Mouse (Mus musculus) thymus, postnatal 25 days (tissue): Measurements from ENCODE around the gene Lilr4b.
"Not testable (repeated sequence)": the region's sequence is repeated elsewhere in the genome, so short reads cannot be mapped to it uniquely, and the experiment has no call there.

ENCODE experiments used
- DNase-seq: peaks from one replicate; pipeline ENCODE4 v3.0.0; 2022

Gene Lilr4b

DNA sequence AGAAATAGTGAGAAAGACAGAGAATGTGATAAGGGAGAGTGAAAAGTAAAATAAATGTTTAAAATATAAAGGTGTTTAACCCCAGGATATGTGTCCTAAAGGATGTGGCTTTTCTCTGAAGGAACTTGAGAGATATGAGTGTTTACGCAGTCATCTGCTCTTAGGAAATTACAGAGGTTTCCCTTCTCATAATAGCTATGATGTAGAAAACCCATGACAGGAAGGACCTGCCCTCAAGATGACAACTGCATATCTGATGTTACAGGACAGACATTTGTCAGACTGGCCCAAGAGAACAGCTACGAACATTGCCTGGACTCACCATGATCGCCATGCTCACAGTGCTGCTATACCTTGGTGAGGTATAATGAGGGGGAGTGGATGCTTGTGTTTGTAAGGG is at the start of gene Lilr4b, which contains the start of gene Gm49339:
Gene Lilr4b (plus strand): TSS at position 236 of the 400 bp plus-strand sequence.
Gene Gm49339 (plus strand): TSS at position 216 of the 400 bp plus-strand sequence.
- DNase-seq = not testable (repeated sequence)

DNA sequence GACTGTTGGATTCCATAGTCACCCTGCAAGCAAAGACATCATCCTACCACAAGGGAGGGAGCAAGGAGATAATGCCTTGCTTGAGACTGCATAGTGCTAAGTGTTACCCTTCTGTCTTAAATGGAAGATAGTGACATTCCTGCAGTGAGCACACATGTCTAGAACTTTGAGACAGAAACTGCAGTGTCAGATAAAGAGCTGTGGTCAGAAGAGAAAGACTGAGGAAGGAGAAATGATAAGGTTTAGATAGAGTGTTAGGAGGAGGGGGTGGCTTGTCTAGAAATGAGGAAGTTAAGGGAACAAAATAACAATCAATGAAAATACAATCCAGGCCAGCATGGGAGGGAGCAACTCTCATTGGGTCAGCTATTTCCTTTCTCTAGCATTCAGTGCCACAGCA is 47.5 kb upstream of the Lilr4b start:
- no peak for DNase-seq

DNA sequence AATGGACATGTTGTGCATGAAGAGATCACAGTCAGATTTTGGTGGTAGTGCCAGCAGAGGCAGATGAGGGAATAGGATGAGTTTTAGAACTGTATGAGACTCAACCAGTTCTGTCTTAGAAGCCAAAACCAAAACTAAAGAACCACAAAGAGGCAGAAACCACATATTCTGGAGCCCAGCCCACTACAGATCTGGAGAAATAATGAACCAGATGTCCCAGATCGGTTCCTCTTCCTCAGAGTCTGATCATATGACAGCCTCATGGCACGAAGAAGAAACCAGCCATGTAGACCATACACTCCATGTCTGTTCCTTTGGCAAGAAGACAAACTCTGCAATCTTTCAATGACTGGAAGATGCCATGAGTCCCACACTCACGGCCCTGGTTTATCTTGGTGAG is 44.7 kb upstream of the Lilr4b start:
- DNase-seq = no peak

DNA sequence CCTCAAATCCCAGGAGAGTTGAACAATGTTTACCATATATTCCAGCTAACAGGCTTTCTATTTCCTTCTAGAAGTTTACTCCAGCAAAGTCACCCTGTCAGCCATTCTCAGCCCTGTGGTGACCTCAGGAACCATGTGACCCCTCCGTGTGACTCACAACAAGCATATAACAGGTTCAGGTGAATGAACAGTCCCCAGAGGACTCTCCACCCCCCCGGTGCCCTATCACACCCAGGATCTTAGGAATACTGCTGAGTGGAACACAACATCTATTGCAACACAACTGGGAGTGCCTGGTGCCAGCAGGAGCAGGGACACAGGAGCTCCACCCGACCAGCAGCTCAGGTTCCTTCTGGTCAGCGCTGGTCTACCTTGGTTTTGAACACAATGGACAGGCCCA is 28.8 kb upstream of the Lilr4b start:
- no peak for DNase-seq

DNA sequence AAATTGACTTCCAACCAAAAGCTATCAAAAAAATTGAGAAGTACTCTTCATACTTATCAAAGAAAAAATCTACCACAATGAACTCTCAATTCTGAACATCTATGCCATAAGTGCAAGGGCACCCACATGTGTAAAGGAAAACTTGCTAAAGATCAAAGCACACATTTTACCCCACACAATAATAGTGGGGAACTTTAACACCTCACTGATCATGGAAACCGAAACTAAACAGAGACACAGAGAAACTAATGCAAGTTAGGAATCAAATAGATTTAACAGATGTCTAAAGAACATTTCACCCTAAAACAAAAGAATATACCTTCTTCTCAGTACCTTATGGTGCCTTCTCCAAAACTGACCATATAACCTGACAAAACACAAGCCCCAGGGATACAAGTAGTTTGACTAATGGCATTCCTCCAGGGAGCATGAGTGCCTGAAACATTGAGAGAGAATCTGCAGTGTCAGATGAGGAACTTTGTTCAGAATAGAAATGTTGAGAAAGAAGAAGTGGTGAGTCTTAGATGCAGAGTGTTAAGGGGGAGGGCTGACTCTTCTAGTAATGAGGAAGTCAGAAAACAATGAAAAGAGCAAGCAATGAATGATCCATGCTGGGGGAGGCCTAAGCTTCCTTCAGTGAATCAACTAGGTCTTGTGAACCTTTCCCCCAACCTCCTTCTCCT is 26.7 kb upstream of the Lilr4b start:
- DNase-seq = no peak

DNA sequence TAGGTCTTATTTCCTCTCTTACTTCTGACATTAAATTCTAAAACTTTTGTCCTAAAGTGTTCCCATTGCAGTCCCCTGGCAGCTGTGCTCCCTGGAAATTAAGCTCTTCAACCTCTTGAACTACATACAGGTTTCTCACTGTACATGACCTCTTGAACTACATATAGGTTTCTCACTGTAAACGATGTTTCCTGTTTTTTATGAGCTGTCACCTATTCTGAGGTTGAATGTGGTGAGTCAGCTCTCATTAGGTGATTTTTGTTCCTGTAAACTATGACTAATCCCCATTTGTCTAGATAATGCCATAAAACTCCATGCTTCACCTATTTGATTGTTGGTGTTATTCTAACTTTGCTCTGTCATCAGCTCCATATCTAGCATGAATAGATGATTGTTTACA is 26.1 kb upstream of the Lilr4b start:
- DNase-seq = no peak

DNA sequence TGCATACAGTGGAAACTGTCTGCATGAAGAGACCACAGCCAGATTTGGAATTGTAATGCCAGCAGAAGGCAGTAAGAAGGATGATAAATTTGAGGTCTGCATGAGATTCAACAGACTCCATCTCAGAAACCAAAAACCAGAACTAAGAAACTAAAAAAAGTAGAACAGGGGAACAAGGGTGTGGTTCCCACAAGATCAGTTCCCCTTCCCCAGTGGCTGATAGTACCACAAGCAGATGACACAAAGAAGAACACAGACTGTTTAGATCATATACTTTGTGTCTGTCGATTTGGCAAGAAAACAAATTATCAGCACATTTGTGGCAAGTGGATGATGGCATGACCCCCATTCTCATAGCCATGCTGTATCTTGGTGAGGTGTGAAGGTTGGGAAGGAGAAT is 24.7 kb upstream of the Lilr4b start:
- DNase-seq = no peak

DNA sequence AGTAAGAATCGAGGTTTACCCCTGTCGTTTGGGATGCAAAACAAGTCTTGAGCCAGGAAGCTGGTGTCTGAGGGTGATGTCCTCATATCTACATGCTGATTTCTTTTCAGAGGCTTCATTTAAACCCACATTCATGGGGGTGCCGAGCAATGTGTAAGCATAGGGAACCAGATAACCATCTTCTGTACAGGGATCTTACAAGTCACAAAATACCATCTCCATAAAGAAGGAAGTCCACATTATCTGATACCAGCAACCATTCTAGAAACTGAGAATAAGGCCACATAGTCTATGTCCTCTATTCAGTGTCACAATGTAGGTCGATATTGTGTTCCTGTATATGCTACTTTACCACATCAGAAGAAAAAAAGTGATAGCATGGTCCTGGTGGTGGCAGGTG is 24.1 kb upstream of the Lilr4b start:
- DNase-seq = no peak

DNA sequence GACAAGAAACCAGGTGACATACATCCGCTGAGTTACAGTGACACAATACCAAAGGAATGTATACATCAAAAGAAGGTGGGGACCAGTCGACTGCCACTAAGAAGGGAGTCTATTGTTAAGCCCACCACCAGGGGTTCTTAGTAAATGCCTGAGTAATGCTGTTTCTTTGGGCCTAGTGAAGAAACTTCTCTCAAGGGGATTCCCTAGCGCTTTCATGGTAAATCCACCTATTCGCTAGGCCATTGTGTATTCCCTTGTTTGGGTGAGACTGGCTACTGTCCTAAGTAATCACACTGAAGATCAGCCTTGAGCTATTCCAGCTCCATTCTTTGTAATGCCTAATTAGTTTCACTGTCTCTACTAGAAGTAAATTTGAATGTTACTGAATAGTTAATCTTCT is 16.6 kb upstream of the Lilr4b start:
- not testable (repeated sequence) for DNase-seq

DNA sequence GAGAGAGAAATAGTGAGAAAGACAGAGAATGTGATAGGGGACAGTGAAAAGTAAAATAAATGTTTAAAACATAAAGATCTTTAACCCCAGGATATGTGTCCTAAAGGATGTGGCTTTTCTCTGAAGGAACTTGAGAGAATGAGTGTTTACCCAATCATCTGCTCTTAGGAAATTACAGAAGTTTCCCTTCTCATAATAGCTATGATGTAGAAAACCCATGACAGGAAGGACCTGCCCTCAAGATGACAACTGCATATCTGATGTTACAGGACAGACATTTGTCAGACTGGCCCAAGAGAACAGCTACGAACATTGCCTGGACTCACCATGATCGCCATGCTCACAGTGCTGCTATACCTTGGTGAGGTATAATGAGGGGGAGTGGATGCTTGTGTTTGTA is 10.3 kb downstream of the Lilr4b start, which contains the start of gene Lilrb4a:
Gene Lilrb4a (plus strand): TSS at position 266 of the 400 bp plus-strand sequence.
- not testable (repeated sequence) for DNase-seq

DNA sequence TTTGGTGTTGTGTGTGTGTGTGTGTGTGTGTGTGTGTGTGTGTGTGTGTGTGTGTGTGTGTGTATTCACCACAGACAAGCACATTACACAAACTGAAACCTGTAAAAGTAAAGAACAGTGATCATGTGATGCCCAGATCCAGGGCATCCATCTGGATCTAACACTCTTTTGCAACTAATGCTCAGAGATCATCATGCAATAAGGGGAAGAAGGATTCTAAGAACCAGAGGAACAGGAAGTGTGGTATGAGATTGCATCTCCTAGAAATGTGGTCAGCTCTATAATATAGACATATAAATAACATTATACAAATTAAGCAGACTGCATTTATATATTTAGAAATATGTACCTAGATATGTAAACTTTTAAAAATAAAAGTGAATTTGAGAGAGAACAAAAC is 39.6 kb downstream of the Lilr4b start:
- DNase-seq = no peak

DNA sequence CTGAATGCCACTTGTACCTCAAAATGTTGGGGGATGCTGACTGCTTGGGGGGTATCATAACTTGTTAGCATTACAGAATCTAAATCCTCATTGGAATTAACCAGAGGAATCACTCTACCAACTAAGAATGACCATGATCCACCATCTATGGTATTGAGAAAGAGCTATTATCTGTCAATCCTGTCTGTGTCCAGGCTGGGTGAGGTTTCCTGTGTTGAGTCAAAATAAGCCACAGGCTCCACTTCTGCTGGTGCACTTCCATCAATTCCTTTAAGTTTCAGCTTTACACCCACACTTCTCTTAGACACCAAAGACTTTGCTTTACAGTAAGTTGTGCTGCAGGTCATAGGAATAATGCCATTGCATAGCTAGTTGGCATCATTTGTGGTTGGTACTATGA is 41.0 kb downstream of the Lilr4b start:
- no peak for DNase-seq

DNA sequence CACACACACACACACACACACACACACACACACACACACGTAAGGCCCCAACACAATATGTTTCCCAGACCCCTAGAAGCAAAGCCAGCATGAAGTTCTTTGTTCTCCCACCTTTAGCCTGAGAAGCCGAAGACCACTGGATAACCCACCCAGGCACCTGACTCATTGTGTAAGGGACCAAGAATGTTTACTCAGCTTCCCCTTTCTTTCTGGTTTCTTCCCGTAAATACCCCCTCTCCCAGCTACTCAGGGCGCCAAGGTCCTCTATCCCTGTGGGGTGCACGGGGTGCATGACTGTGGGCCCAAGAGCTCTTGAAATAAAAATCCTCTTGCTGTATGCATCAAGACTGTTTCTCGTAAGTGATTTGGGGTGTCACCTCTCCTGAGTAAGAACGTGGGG is 45.7 kb downstream of the Lilr4b start:
- DNase-seq = no peak

DNA sequence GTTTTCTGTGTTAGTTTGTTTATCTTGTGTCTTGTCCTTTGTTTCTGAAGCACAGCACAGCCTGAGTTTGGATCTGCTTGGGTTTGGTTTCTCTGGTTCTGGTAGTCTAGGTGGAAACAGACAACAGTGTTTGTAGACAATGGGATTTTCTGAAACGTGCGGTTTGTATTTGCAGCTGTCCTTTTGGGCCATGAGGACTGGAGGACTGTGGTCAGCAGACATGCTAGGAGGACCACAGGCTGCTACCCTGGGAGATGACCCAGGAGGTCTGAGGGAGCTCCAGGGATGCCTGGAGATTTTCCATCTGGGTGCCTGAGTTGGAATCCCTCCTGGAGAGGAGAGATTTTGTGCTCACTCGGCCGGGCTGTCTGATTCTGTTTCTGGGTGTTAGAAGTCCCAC is 46.2 kb downstream of the Lilr4b start:
- no peak for DNase-seq

DNA sequence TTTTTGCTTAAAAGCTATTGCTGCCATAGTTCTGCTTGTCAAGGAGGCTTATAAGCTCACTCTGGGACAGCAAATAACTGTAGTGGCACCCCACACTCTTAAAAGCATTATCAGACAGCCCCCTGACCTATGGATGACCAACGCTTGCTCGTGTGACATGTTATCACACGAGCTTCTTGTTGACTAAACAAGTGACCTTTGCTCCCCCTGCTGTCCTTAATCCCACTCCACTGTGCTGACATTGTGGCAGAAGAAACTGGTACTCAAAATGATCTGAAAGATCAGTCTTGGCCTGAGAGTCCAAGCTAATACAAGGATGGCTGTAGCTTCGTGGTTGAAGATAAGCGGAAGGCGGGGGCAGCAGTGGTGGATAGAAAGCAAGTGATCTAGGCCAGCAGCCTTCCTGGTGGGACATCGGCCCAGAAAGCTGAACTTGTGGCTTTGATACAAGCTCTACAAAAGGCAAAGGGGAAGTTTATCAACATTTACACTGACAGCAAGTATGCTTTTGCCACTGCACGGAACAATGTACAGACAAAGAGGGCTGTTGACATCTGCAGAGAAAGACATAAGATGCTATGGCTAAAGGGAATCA is 48.5 kb downstream of the Lilr4b start:
- no peak for DNase-seq

DNA sequence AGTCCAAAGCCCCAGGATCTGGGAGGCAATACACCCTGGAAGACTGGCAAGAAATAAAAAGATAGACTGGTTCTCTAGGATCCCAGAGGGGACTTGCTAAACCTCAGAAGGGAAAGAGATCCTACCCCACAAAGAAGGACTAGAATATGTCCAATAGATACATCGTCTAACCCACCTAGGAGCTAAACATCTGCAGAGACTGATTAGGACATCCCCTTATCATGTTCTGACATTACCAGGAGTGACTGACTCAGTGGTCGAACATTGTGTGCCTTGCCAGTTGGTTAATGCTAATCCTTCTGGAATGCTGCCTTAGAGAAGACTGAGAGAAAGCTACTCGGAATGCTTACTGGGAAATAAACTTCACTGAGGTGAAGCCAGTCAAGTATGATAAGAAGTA is 49.1 kb downstream of the Lilr4b start:
- DNase-seq = no peak

DNA sequence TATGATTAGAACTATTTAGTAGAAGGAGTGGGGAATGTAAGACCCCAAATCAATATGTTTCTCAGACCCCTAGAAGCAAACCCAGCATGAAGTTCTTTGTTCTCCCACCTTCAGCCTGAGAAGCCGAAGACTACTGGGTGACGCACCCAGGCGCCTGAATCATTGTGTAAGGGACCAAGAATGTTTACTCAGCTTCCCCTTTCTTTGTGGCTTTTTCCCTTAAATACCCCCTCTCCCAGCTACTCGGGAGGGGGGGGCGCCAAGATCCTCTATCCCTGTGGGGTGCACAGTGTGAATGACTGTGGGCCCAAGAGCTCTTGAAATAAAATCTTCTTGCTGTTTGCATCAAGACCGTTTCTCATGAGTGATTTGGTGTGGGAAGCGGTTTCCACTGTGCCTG is 50.4 kb downstream of the Lilr4b start:
- no peak for DNase-seq
